Mouse (Mus musculus) heart, adult 2 months (tissue): ENCODE measurements at regions not wholly inside any gene's neighbourhood (a gene's known extent, or its start where the extent isn't known, plus 50 kb on each side); places are given as distances from the start of the nearest gene placed in this dataset.

ENCODE experiments used
- CTCF ChIP-seq: fragments of 200-600 bp; IDR thresholded peaks from 2 replicates; pipeline ENCODE4 v1.8.1; 2022; ENCODE audit warnings: antibody characterized with exemption, mild to moderate bottlenecking, moderate library complexity
- EP300 ChIP-seq: fragments of 200-500 bp; IDR thresholded peaks from 2 replicates; pipeline ENCODE4 v1.6.1; 2011; ENCODE audit warnings: low read depth, low read length, control low read depth; ENCODE audit not compliant: insufficient read depth
- POLR2A ChIP-seq: fragments of 200-500 bp; IDR thresholded peaks from 2 replicates; pipeline ENCODE4 v1.6.1; 2011; ENCODE audit warnings: mild to moderate bottlenecking, low read depth, low read length, control low read depth; ENCODE audit not compliant: insufficient read depth

GRCm38 (mm10) chr14:98891252-98891947, 102.7 kb downstream of the Rpl36a-ps1 start:
- TF ChIP-seq POLR2A (no peak), EP300 (no peak), CTCF (no peak)
